Mouse (Mus musculus): Measurements from ENCODE around the gene Slc9a2. TPM values are rescaled to one million over a fixed set of nuclear protein-coding genes. Genes with fewer than 3 reads are reported as not detected.
"Not testable (repeated sequence)": the region's sequence is repeated elsewhere in the genome, so short reads cannot be mapped to it uniquely, and the experiment has no call there.

The Slc9a2 gene
- polyA plus RNA-seq, 1 experiment = 2.9 TPM

GRCm38 (mm10) chr1:40696436-40696835 is 16.1 kb downstream of the Slc9a2 start:
- no peak for TF ChIP-seq POLR2A (IDR thresholded peaks at IDR 0.05; ENCODE audit: extremely low read depth, insufficient read depth, low read length)
- TF ChIP-seq CTCF (IDR thresholded peaks at IDR 0.05; ENCODE audit: extremely low read depth, insufficient read depth, low read length) = no peak
- H3K27ac ChIP-seq (ENCODE audit: insufficient read depth, low read length) = no peak overlapping the region
- H3K4me1 ChIP-seq (ENCODE audit: control insufficient read depth, insufficient read depth, low read length) = no peaks in the 10 kb centered on the region
- H3K4me3 ChIP-seq (ENCODE audit: insufficient read depth, low read length) = no peak overlapping the region

DNA sequence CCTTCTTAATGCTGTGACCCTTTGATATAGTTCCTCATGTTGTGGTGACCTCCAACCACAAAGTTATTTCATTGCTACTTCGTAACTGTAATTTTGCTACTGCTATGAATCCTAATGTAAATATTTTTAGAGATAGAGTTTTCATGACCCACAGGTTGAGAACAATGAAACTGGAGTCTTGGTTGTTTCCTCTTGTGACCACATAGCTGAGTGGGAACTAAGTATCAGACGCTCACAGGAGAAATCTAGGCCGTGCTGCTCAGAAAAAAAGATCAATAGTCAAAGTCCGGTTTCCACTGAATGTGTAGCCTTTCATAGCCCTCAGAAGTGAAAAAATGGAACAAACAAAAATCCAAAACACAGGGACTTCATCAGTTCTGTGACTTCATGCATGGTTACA is 24.7 kb downstream of the Slc9a2 start:
- no peak overlapping the region for H3K27ac ChIP-seq (ENCODE audit: insufficient read depth, low read length)
- no peak overlapping the region for H3K4me3 ChIP-seq (ENCODE audit: insufficient read depth, low read length)
- H3K4me1 ChIP-seq (ENCODE audit: control insufficient read depth, insufficient read depth, low read length) = no peaks in the 10 kb centered on the region
- TF ChIP-seq CTCF (IDR thresholded peaks at IDR 0.05; ENCODE audit: extremely low read depth, insufficient read depth, low read length) (no peak), POLR2A (IDR thresholded peaks at IDR 0.05; ENCODE audit: extremely low read depth, insufficient read depth, low read length) (no peak)

DNA sequence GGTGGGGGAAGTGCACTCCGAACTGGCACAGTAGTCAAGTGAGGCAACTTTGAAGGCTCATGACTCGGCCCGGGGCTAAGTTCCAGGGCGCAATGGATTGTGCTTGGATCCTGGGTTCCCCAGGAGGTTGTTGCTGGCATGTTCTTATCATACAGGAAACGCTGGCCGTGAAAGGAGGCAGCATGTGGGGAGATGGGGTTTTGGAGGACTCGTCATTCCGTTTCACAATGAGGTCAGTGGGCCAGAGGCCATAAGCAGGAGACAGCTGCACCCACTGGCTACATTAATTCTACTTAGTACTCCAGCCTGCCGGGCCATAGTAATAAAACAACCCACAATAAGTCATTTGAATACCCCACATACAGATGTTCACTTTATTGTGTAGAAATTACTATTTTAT is 34.6 kb downstream of the Slc9a2 start:
- no peaks in the 10 kb centered on the region for H3K4me1 ChIP-seq (ENCODE audit: control insufficient read depth, insufficient read depth, low read length)
- TF ChIP-seq POLR2A (IDR thresholded peaks at IDR 0.05; ENCODE audit: extremely low read depth, insufficient read depth, low read length) = no peak
- TF ChIP-seq CTCF (IDR thresholded peaks at IDR 0.05; ENCODE audit: extremely low read depth, insufficient read depth, low read length) = no peak
- no peak overlapping the region for H3K4me3 ChIP-seq (ENCODE audit: insufficient read depth, low read length)
- H3K27ac ChIP-seq (ENCODE audit: insufficient read depth, low read length) = no peak overlapping the region

DNA sequence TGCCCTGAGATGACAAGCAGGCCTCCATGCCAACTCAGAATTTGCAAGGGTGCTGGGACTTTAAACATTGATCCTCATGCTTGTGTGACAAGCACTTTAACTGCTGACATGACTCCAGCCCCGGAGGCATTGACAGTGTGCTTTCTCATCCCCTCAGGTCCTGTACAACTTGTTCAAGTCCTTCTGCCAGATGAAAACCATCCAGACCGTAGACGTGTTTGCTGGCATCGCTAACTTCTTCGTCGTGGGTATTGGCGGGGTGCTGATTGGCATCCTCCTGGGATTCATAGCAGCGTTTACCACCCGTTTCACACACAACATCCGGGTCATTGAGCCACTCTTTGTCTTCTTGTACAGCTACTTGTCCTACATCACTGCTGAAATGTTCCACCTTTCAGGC is 45.7 kb downstream of the Slc9a2 start:
- no peak overlapping the region for H3K27ac ChIP-seq (ENCODE audit: insufficient read depth, low read length)
- no peak for TF ChIP-seq POLR2A (IDR thresholded peaks at IDR 0.05; ENCODE audit: extremely low read depth, insufficient read depth, low read length)
- no peak for TF ChIP-seq CTCF (IDR thresholded peaks at IDR 0.05; ENCODE audit: extremely low read depth, insufficient read depth, low read length)
- H3K4me3 ChIP-seq (ENCODE audit: insufficient read depth, low read length) = no peak overlapping the region
- H3K4me1 ChIP-seq (ENCODE audit: control insufficient read depth, insufficient read depth, low read length) = no peaks in the 10 kb centered on the region

- no peaks in the 10 kb centered on the region for H3K4me1 ChIP-seq (ENCODE audit: control insufficient read depth, insufficient read depth, low read length)
- no peak overlapping the region for H3K4me3 ChIP-seq (ENCODE audit: insufficient read depth, low read length)
- H3K27ac ChIP-seq (ENCODE audit: insufficient read depth, low read length) = no peak overlapping the region
- TF ChIP-seq POLR2A (IDR thresholded peaks at IDR 0.05; ENCODE audit: extremely low read depth, insufficient read depth, low read length) = no peak
- no peak for TF ChIP-seq CTCF (IDR thresholded peaks at IDR 0.05; ENCODE audit: extremely low read depth, insufficient read depth, low read length)
Measured at GRCm38 (mm10) chr1:40727404-40727803, 47.0 kb downstream of the Slc9a2 start.

DNA sequence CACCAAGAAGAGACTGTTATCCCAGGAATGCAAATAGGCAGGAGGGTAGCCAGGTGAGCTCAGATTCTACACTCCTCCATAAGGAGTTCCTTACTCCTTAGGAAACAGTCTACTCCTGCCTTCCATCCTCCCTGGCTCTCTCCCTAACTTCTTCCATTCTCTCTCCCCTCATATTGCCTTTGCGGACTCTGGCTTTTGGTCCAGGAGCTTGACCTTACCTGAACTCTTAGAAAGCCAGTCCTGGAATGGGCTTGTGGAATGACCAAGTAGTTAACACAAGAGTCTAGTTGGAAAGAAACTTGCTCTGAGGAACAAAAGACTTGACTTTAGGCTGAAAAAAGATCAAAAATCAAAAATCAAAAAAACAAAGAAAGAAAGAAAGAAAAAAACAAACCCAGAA is 48.3 kb downstream of the Slc9a2 start:
- TF ChIP-seq CTCF (IDR thresholded peaks at IDR 0.05; ENCODE audit: extremely low read depth, insufficient read depth, low read length) = no peak
- no peak for TF ChIP-seq POLR2A (IDR thresholded peaks at IDR 0.05; ENCODE audit: extremely low read depth, insufficient read depth, low read length)
- H3K27ac ChIP-seq (ENCODE audit: insufficient read depth, low read length) = no peak overlapping the region
- H3K4me1 ChIP-seq (ENCODE audit: control insufficient read depth, insufficient read depth, low read length) = no peaks in the 10 kb centered on the region
- no peak overlapping the region for H3K4me3 ChIP-seq (ENCODE audit: insufficient read depth, low read length)

DNA sequence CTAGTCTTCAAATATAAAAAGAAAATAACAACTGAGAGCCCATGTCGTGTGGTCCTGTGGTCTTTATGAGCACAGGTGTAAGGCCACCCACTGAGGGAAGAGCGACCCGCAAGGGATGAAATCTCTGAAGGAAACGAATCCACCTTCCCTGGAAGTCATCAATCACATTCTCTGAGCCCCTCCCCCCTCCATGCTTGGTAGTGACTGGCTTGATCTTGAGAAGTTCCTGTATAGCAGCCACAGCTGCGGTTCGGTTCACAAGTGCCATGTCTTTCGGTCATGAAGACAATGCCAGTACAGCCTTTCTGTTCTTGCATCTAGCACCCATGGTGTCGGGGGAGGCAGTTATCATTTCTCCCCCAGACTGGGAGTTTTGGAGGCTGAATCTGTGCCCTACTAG is 57.3 kb downstream of the Slc9a2 start:
- H3K27ac ChIP-seq (ENCODE audit: insufficient read depth, low read length) = no peak overlapping the region

GRCm38 (mm10) chr1:40738246-40738645 is 57.9 kb downstream of the Slc9a2 start:
- not testable (repeated sequence) for H3K27ac ChIP-seq (ENCODE audit: insufficient read depth, low read length); H3K4me1 ChIP-seq (ENCODE audit: control insufficient read depth, insufficient read depth, low read length); H3K4me3 ChIP-seq (ENCODE audit: insufficient read depth, low read length)

More for the DNA sequence above, 57.3 kb downstream of the Slc9a2 start:
- TF ChIP-seq POLR2A (IDR thresholded peaks at IDR 0.05; ENCODE audit: extremely low read depth, insufficient read depth, low read length) (no peak), CTCF (IDR thresholded peaks at IDR 0.05; ENCODE audit: extremely low read depth, insufficient read depth, low read length) (no peak)
- Histone ChIP-seq H3K4me3 (ENCODE audit: insufficient read depth, low read length) (no peak overlapping the region), H3K4me1 (ENCODE audit: control insufficient read depth, insufficient read depth, low read length) (no peaks in the 10 kb centered on the region)

DNA sequence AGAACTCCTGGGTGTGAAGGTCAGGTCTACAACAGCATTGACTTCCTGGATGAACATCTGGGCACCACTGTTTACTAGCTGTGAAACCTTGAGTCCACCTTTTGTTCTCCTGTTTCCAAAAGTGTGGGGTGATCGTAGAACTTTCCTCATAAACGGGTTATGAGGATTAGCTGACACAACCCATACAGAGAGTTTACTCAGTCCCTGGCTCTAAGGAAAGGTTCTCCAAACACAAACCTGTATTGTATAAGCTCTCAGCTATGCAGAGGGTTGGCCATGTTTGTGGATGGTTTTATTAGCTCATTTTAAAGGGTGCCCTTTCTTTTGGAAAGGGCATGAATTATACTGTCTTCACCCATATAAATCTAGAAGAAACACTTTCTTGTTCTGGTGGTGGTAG is 60.4 kb downstream of the Slc9a2 start:
- H3K4me3 ChIP-seq (ENCODE audit: insufficient read depth, low read length) = no peak overlapping the region
- TF ChIP-seq CTCF (IDR thresholded peaks at IDR 0.05; ENCODE audit: extremely low read depth, insufficient read depth, low read length) (no peak), POLR2A (IDR thresholded peaks at IDR 0.05; ENCODE audit: extremely low read depth, insufficient read depth, low read length) (no peak)
- H3K4me1 ChIP-seq (ENCODE audit: control insufficient read depth, insufficient read depth, low read length) = no peaks in the 10 kb centered on the region
- no peak overlapping the region for H3K27ac ChIP-seq (ENCODE audit: insufficient read depth, low read length)

DNA sequence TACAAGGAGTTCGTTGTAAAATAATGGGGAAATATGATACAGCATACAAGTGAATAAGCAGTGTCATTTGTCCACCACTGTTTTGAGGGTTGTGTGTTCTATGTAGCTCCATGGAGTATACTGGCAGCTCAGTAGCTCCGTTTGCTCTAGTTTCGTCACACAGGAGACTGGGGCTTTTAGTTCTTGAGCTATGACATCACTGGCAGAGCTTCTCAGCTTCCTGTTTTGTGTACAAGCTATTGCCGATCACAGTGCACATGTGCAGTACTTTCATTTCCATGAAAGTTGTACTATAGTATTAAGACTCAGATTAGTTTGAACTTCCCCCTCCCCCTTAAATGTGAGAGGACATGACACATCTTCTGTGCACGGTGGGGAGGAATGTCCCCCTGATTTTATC is 65.7 kb downstream of the Slc9a2 start:
- Histone ChIP-seq H3K4me1 (ENCODE audit: control insufficient read depth, insufficient read depth, low read length) (no peaks in the 10 kb centered on the region), H3K4me3 (ENCODE audit: insufficient read depth, low read length) (no peak overlapping the region), H3K27ac (ENCODE audit: insufficient read depth, low read length) (no peak overlapping the region)
- TF ChIP-seq CTCF (IDR thresholded peaks at IDR 0.05; ENCODE audit: extremely low read depth, insufficient read depth, low read length) (no peak), POLR2A (IDR thresholded peaks at IDR 0.05; ENCODE audit: extremely low read depth, insufficient read depth, low read length) (no peak)
